Mouse (Mus musculus): Measurements from ENCODE around the gene Slc30a5. TPM values are rescaled to one million over a fixed set of nuclear protein-coding genes. Genes with fewer than 3 reads are reported as not detected.
"Not testable (repeated sequence)": the region's sequence is repeated elsewhere in the genome, so short reads cannot be mapped to it uniquely, and the experiment has no call there.

The Slc30a5 gene
- polyA plus RNA-seq, 1 experiment from 2014 or later, result 52.9 TPM

GRCm38 (mm10) chr13:100823863-100824262 lies 9.4 kb downstream of the Slc30a5 start:
- no peak for ATAC-seq
- no peak overlapping the region for H3K9ac ChIP-seq (ENCODE audit: low read depth, low read length)
- H3K4me3 ChIP-seq (ENCODE audit: low read depth, low read length), result no peak overlapping the region
- H3K27ac ChIP-seq (ENCODE audit: low read depth, low read length), result no peak overlapping the region
- H3K4me1 ChIP-seq (replicated peaks; ENCODE audit: control insufficient read depth, insufficient read depth, low read length), result no peaks in the 10 kb centered on the region
- H3K36me3 ChIP-seq (ENCODE audit: control insufficient read depth, insufficient read depth), result peaks cover 77% of the 10 kb centered on the region
- no peaks in the 10 kb centered on the region for H3K27me3 ChIP-seq (replicated peaks; ENCODE audit: control insufficient read depth, insufficient read depth, low read length)
- TF ChIP-seq CTCF (IDR thresholded peaks at IDR 0.05; ENCODE audit: low read depth), result no peak
- H3K4me2 ChIP-seq (replicated peaks; ENCODE audit: low read depth), result no peak overlapping the region
- no peaks in the 10 kb centered on the region for H3K9me3 ChIP-seq (ENCODE audit: control insufficient read depth)
- WGBS, result 90% methylated on average over 3 of the region's 3 CpGs

GRCm38 (mm10) chr13:100814451-100814850 lies 18.8 kb downstream of the Slc30a5 start:
- no peaks in the 10 kb centered on the region for H3K9me3 ChIP-seq (ENCODE audit: control insufficient read depth)
- TF ChIP-seq CTCF (IDR thresholded peaks at IDR 0.05; ENCODE audit: low read depth), result no peak

GRCm38 (mm10) chr13:100805776-100806175 lies 27.5 kb downstream of the Slc30a5 start:
- H3K4me1 ChIP-seq (replicated peaks; ENCODE audit: control insufficient read depth, insufficient read depth, low read length), result no peaks in the 10 kb centered on the region
- no peak for ATAC-seq
- no peak overlapping the region for H3K9ac ChIP-seq (ENCODE audit: low read depth, low read length)
- H3K4me3 ChIP-seq (ENCODE audit: low read depth, low read length), result no peak overlapping the region
- no peaks in the 10 kb centered on the region for H3K9me3 ChIP-seq (ENCODE audit: control insufficient read depth)
- 96% methylated on average over 3 of the region's 3 CpGs for WGBS
- no peak overlapping the region for H3K4me2 ChIP-seq (replicated peaks; ENCODE audit: low read depth)
- no peak overlapping the region for H3K27ac ChIP-seq (ENCODE audit: low read depth, low read length)
- TF ChIP-seq CTCF (IDR thresholded peaks at IDR 0.05; ENCODE audit: low read depth), result no peak
- H3K36me3 ChIP-seq (ENCODE audit: control insufficient read depth, insufficient read depth), result peaks cover 66% of the 10 kb centered on the region
- no peaks in the 10 kb centered on the region for H3K27me3 ChIP-seq (replicated peaks; ENCODE audit: control insufficient read depth, insufficient read depth, low read length)

More at GRCm38 (mm10) chr13:100814451-100814850, 18.8 kb downstream of the Slc30a5 start:
- Histone ChIP-seq H3K4me1 (replicated peaks; ENCODE audit: control insufficient read depth, insufficient read depth, low read length) (no peaks in the 10 kb centered on the region), H3K9ac (ENCODE audit: low read depth, low read length) (no peak overlapping the region), H3K4me2 (replicated peaks; ENCODE audit: low read depth) (no peak overlapping the region), H3K4me3 (ENCODE audit: low read depth, low read length) (no peak overlapping the region), H3K27ac (ENCODE audit: low read depth, low read length) (no peak overlapping the region), H3K27me3 (replicated peaks; ENCODE audit: control insufficient read depth, insufficient read depth, low read length) (no peaks in the 10 kb centered on the region), H3K36me3 (ENCODE audit: control insufficient read depth, insufficient read depth) (peaks cover 78% of the 10 kb centered on the region)
- no peak for ATAC-seq
- WGBS, result 93% methylated on average over 6 of the region's 6 CpGs

- no peaks in the 10 kb centered on the region for H3K27me3 ChIP-seq (replicated peaks; ENCODE audit: control insufficient read depth, insufficient read depth, low read length)
- no peak overlapping the region for H3K4me3 ChIP-seq (ENCODE audit: low read depth, low read length)
- no peak overlapping the region for H3K4me2 ChIP-seq (replicated peaks; ENCODE audit: low read depth)
- no peaks in the 10 kb centered on the region for H3K4me1 ChIP-seq (replicated peaks; ENCODE audit: control insufficient read depth, insufficient read depth, low read length)
- WGBS, result 83% methylated on average over 6 of the region's 6 CpGs
- ATAC-seq, result no peak
- no peak for TF ChIP-seq CTCF (IDR thresholded peaks at IDR 0.05; ENCODE audit: low read depth)
- H3K36me3 ChIP-seq (ENCODE audit: control insufficient read depth, insufficient read depth), result peaks cover 4% of the 10 kb centered on the region
- no peak overlapping the region for H3K27ac ChIP-seq (ENCODE audit: low read depth, low read length)
- H3K9me3 ChIP-seq (ENCODE audit: control insufficient read depth), result no peaks in the 10 kb centered on the region
- H3K9ac ChIP-seq (ENCODE audit: low read depth, low read length), result no peak overlapping the region
Measured at GRCm38 (mm10) chr13:100797171-100797570, 36.1 kb downstream of the Slc30a5 start.

GRCm38 (mm10) chr13:100789083-100789482 lies 44.1 kb downstream of the Slc30a5 start:
- 88% methylated on average over 3 of the region's 3 CpGs for WGBS
- H3K9ac ChIP-seq (ENCODE audit: low read depth, low read length), result no peak overlapping the region
- H3K27me3 ChIP-seq (replicated peaks; ENCODE audit: control insufficient read depth, insufficient read depth, low read length), result no peaks in the 10 kb centered on the region
- H3K4me2 ChIP-seq (replicated peaks; ENCODE audit: low read depth), result no peak overlapping the region
- H3K27ac ChIP-seq (ENCODE audit: low read depth, low read length), result no peak overlapping the region
- H3K9me3 ChIP-seq (ENCODE audit: control insufficient read depth), result no peaks in the 10 kb centered on the region
- no peaks in the 10 kb centered on the region for H3K36me3 ChIP-seq (ENCODE audit: control insufficient read depth, insufficient read depth)
- H3K4me1 ChIP-seq (replicated peaks; ENCODE audit: control insufficient read depth, insufficient read depth, low read length), result no peaks in the 10 kb centered on the region
- TF ChIP-seq CTCF (IDR thresholded peaks at IDR 0.05; ENCODE audit: low read depth), result no peak
- H3K4me3 ChIP-seq (ENCODE audit: low read depth, low read length), result no peak overlapping the region
- ATAC-seq, result no peak

- H3K36me3 ChIP-seq (ENCODE audit: control insufficient read depth, insufficient read depth); H3K4me1 ChIP-seq (replicated peaks; ENCODE audit: control insufficient read depth, insufficient read depth, low read length); H3K9me3 ChIP-seq (ENCODE audit: control insufficient read depth); ATAC-seq; H3K27ac ChIP-seq (ENCODE audit: low read depth, low read length); H3K4me3 ChIP-seq (ENCODE audit: low read depth, low read length); H3K4me2 ChIP-seq (replicated peaks; ENCODE audit: low read depth); H3K27me3 ChIP-seq (replicated peaks; ENCODE audit: control insufficient read depth, insufficient read depth, low read length); H3K9ac ChIP-seq (ENCODE audit: low read depth, low read length): not testable (repeated sequence)
- WGBS, result 93% methylated on average over 11 of the region's 14 CpGs
Measured at GRCm38 (mm10) chr13:100788057-100788456, 45.2 kb downstream of the Slc30a5 start.

All from intestine, postnatal 0 days (tissue).